Mouse (Mus musculus): ENCODE data around the gene Slc18a3. TPM values are rescaled to one million over a fixed set of nuclear protein-coding genes. Genes with fewer than 3 reads are reported as not detected.

The Slc18a3 gene
- polyA plus RNA-seq, 1 experiment = not detected

GRCm38 (mm10) chr14:32496115-32496850, 31.6 kb upstream of the Slc18a3 start:
- H3K36me3 ChIP-seq (ENCODE audit: control insufficient read depth, insufficient read depth, low read length, poor library complexity, severe bottlenecking) = no peaks in the 10 kb centered on the region
- H3K9me3 ChIP-seq (replicated peaks; ENCODE audit: control insufficient read depth, insufficient read depth, low read length, poor library complexity, severe bottlenecking) = no peaks in the 10 kb centered on the region
- no peak for TF ChIP-seq EP300 (IDR thresholded peaks at IDR 0.05; ENCODE audit: insufficient read depth, low read depth, low read length)
- TF ChIP-seq CTCF (IDR thresholded peaks at IDR 0.05; ENCODE audit: low read depth, low read length) = no peak
- H3K4me3 ChIP-seq (ENCODE audit: low read depth, low read length) = no peak overlapping the region
- no peak overlapping the region for H3K27ac ChIP-seq (ENCODE audit: insufficient read depth, low read length)
- no peaks in the 10 kb centered on the region for H3K4me1 ChIP-seq (ENCODE audit: control insufficient read depth, insufficient read depth, low read length)
- H3K27me3 ChIP-seq (ENCODE audit: control insufficient read depth, insufficient read depth, low read length, poor library complexity, severe bottlenecking) = no peaks in the 10 kb centered on the region
- H3K9ac ChIP-seq (ENCODE audit: low read depth, poor library complexity, severe bottlenecking) = no peak overlapping the region

DNA sequence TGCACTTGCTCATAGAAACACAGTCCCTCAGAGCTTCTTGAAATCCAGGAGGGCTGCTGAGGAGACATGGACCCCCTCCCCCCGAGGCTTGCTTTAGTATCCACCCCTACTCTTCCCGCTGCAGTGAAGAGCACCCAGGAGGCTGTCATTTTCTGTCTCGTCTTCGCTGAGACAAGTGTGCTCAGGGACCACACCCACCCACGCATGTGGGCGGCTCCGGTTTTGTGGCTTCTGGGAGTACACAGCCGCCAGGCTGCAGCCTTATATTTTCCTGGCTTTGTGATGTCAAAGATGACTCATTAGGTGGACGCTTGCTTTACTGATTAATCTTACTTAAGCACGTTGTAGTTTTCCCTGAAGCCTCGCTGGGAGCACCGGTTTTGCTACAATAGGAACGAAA, 27.9 kb upstream of the Slc18a3 start:
- Histone ChIP-seq H3K4me1 (ENCODE audit: control insufficient read depth, insufficient read depth, low read length) (no peaks in the 10 kb centered on the region), H3K27ac (ENCODE audit: insufficient read depth, low read length) (no peak overlapping the region), H3K36me3 (ENCODE audit: control insufficient read depth, insufficient read depth, low read length, poor library complexity, severe bottlenecking) (no peaks in the 10 kb centered on the region), H3K4me3 (ENCODE audit: low read depth, low read length) (no peak overlapping the region), H3K9ac (ENCODE audit: low read depth, poor library complexity, severe bottlenecking) (no peak overlapping the region), H3K9me3 (replicated peaks; ENCODE audit: control insufficient read depth, insufficient read depth, low read length, poor library complexity, severe bottlenecking) (no peaks in the 10 kb centered on the region), H3K27me3 (ENCODE audit: control insufficient read depth, insufficient read depth, low read length, poor library complexity, severe bottlenecking) (no peaks in the 10 kb centered on the region)
- TF ChIP-seq CTCF (IDR thresholded peaks at IDR 0.05; ENCODE audit: low read depth, low read length) (no peak), EP300 (IDR thresholded peaks at IDR 0.05; ENCODE audit: insufficient read depth, low read depth, low read length) (no peak), POLR2A (IDR thresholded peaks at IDR 0.05; ENCODE audit: insufficient read depth, low read length) (no peak)

DNA sequence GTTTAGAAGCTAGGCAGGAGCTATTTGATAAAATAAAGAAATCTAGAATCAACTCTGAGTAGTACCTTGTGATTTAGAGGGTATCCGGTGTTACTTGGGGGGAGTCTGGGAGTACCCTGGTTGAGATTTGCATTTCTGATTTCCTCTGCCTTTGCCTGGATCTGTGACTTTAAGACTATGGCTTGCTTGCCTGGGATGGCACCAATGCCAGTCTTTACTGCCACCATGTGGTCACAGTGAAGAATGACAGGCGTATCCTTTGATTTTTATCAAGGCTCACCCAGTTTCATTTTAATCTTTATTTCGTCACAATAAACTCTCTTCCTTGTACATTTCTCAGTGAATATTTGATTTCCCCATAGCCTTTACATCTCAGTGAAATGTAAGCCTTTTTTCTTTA, 17.4 kb upstream of the Slc18a3 start:
- H3K27ac ChIP-seq (ENCODE audit: insufficient read depth, low read length) = no peak overlapping the region
- H3K4me1 ChIP-seq (ENCODE audit: control insufficient read depth, insufficient read depth, low read length) = no peaks in the 10 kb centered on the region
- no peaks in the 10 kb centered on the region for H3K36me3 ChIP-seq (ENCODE audit: control insufficient read depth, insufficient read depth, low read length, poor library complexity, severe bottlenecking)
- H3K9me3 ChIP-seq (replicated peaks; ENCODE audit: control insufficient read depth, insufficient read depth, low read length, poor library complexity, severe bottlenecking) = no peaks in the 10 kb centered on the region
- TF ChIP-seq EP300 (IDR thresholded peaks at IDR 0.05; ENCODE audit: insufficient read depth, low read depth, low read length) (no peak), POLR2A (IDR thresholded peaks at IDR 0.05; ENCODE audit: insufficient read depth, low read length) (no peak), CTCF (IDR thresholded peaks at IDR 0.05; ENCODE audit: low read depth, low read length) (peak; percentile 64)
- H3K27me3 ChIP-seq (ENCODE audit: control insufficient read depth, insufficient read depth, low read length, poor library complexity, severe bottlenecking) = no peaks in the 10 kb centered on the region
- no peak overlapping the region for H3K9ac ChIP-seq (ENCODE audit: low read depth, poor library complexity, severe bottlenecking)
- no peak overlapping the region for H3K4me3 ChIP-seq (ENCODE audit: low read depth, low read length)

DNA sequence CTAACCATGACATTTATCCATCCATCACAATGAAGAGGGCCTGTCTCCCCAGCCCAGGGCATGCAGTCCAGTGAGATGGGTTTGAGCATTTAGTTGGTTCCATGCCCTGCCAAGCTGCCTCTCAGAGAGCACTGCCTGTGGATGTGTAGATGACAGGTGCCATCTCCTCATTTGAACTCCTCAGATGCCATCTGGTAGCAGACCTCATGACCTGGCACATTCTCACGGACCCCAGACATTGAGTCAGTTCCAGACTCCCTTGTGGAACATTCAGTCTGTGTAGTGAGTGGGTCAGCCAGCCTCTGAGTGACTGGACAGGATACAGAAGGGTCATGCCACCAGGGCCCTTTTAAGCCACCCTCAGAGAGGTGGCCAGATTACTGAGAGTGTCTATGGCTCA, 12.9 kb upstream of the Slc18a3 start:
- Histone ChIP-seq H3K4me1 (ENCODE audit: control insufficient read depth, insufficient read depth, low read length) (no peaks in the 10 kb centered on the region), H3K4me3 (ENCODE audit: low read depth, low read length) (no peak overlapping the region), H3K36me3 (ENCODE audit: control insufficient read depth, insufficient read depth, low read length, poor library complexity, severe bottlenecking) (no peaks in the 10 kb centered on the region), H3K27ac (ENCODE audit: insufficient read depth, low read length) (no peak overlapping the region), H3K9me3 (replicated peaks; ENCODE audit: control insufficient read depth, insufficient read depth, low read length, poor library complexity, severe bottlenecking) (no peaks in the 10 kb centered on the region), H3K27me3 (ENCODE audit: control insufficient read depth, insufficient read depth, low read length, poor library complexity, severe bottlenecking) (no peaks in the 10 kb centered on the region), H3K9ac (ENCODE audit: low read depth, poor library complexity, severe bottlenecking) (no peak overlapping the region)
- TF ChIP-seq POLR2A (IDR thresholded peaks at IDR 0.05; ENCODE audit: insufficient read depth, low read length) = no peak
- no peak for TF ChIP-seq CTCF (IDR thresholded peaks at IDR 0.05; ENCODE audit: low read depth, low read length)
- TF ChIP-seq EP300 (IDR thresholded peaks at IDR 0.05; ENCODE audit: insufficient read depth, low read depth, low read length) = no peak

DNA sequence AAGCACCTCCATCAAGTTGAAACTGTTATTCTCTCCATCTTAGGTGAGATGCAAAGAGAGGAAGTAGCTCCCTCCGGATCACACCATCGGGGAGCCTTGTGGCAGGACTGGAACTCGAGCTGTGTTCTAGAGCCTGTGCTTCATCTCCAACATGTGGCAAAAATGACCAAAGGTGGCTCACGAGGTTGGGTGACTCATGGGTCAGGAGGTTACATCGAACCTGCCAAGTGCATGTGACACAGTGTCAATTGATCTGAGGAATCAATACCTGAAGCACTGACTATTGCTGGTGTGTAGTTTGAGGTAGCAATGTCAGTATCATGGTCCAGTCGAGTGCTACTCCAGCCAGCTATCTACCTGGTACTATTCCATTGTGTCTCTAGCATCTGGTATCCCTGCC, 11.9 kb upstream of the Slc18a3 start:
- Histone ChIP-seq H3K27ac (ENCODE audit: insufficient read depth, low read length) (no peak overlapping the region), H3K36me3 (ENCODE audit: control insufficient read depth, insufficient read depth, low read length, poor library complexity, severe bottlenecking) (no peaks in the 10 kb centered on the region), H3K4me1 (ENCODE audit: control insufficient read depth, insufficient read depth, low read length) (no peaks in the 10 kb centered on the region), H3K27me3 (ENCODE audit: control insufficient read depth, insufficient read depth, low read length, poor library complexity, severe bottlenecking) (no peaks in the 10 kb centered on the region), H3K9me3 (replicated peaks; ENCODE audit: control insufficient read depth, insufficient read depth, low read length, poor library complexity, severe bottlenecking) (no peaks in the 10 kb centered on the region), H3K4me3 (ENCODE audit: low read depth, low read length) (no peak overlapping the region), H3K9ac (ENCODE audit: low read depth, poor library complexity, severe bottlenecking) (no peak overlapping the region)
- no peak for TF ChIP-seq POLR2A (IDR thresholded peaks at IDR 0.05; ENCODE audit: insufficient read depth, low read length)
- TF ChIP-seq CTCF (IDR thresholded peaks at IDR 0.05; ENCODE audit: low read depth, low read length) = no peak
- TF ChIP-seq EP300 (IDR thresholded peaks at IDR 0.05; ENCODE audit: insufficient read depth, low read depth, low read length) = no peak

- Histone ChIP-seq H3K4me1 (ENCODE audit: control insufficient read depth, insufficient read depth, low read length) (no peaks in the 10 kb centered on the region), H3K36me3 (ENCODE audit: control insufficient read depth, insufficient read depth, low read length, poor library complexity, severe bottlenecking) (no peaks in the 10 kb centered on the region), H3K9ac (ENCODE audit: low read depth, poor library complexity, severe bottlenecking) (no peak overlapping the region), H3K4me3 (ENCODE audit: low read depth, low read length) (no peak overlapping the region), H3K27me3 (ENCODE audit: control insufficient read depth, insufficient read depth, low read length, poor library complexity, severe bottlenecking) (no peaks in the 10 kb centered on the region), H3K27ac (ENCODE audit: insufficient read depth, low read length) (no peak overlapping the region), H3K9me3 (replicated peaks; ENCODE audit: control insufficient read depth, insufficient read depth, low read length, poor library complexity, severe bottlenecking) (no peaks in the 10 kb centered on the region)
- TF ChIP-seq POLR2A (IDR thresholded peaks at IDR 0.05; ENCODE audit: insufficient read depth, low read length) (no peak), EP300 (IDR thresholded peaks at IDR 0.05; ENCODE audit: insufficient read depth, low read depth, low read length) (no peak), CTCF (IDR thresholded peaks at IDR 0.05; ENCODE audit: low read depth, low read length) (peak; percentile 82)
Observed at GRCm38 (mm10) chr14:32472996-32473395, 8.3 kb upstream of the Slc18a3 start.

All from ES-Bruce4 (cell line).